Mouse (Mus musculus) mammary gland, adult 2 months (tissue): ENCODE data around the gene Sirpb1b. TPM values are rescaled to one million over a fixed set of nuclear protein-coding genes. Genes with fewer than 3 reads are reported as not detected.

Experiments
- polyA plus RNA-seq: library from polyadenylated mRNA; depleted of rRNA; stranded (reverse); fragments of >200 nt; gene quantifications from 2 replicates; pipeline ENCODE4 v1.2.3, GENCODE M21; 2012; ENCODE audit warnings: low replicate concordance; rRNA removed

Sirpb1b gene
- polyA plus RNA-seq: 0.17 and 0.29 TPM in 2 replicates

GRCm38 (mm10) chr3:15574887-15575286 is at the start of gene Sirpb1b:
TSS of gene Sirpb1b (minus strand) at chr3:15575065.

Other genes starting within 250 kb of the Sirpb1b start
- 0.26 and 0.39 TPM in 2 replicates for gene Gm9733, start 242.8 kb downstream of the Sirpb1b start, polyA plus RNA-seq
- gene Sirpb1a, start 148.5 kb downstream of the Sirpb1b start, polyA plus RNA-seq: 0.59 and 0.68 TPM in 2 replicates